Mouse (Mus musculus): ENCODE data around the gene Slc16a1.
"Not testable (repeated sequence)": the region's sequence is repeated elsewhere in the genome, so short reads cannot be mapped to it uniquely, and the experiment has no call there.

The Slc16a1 gene

DNA sequence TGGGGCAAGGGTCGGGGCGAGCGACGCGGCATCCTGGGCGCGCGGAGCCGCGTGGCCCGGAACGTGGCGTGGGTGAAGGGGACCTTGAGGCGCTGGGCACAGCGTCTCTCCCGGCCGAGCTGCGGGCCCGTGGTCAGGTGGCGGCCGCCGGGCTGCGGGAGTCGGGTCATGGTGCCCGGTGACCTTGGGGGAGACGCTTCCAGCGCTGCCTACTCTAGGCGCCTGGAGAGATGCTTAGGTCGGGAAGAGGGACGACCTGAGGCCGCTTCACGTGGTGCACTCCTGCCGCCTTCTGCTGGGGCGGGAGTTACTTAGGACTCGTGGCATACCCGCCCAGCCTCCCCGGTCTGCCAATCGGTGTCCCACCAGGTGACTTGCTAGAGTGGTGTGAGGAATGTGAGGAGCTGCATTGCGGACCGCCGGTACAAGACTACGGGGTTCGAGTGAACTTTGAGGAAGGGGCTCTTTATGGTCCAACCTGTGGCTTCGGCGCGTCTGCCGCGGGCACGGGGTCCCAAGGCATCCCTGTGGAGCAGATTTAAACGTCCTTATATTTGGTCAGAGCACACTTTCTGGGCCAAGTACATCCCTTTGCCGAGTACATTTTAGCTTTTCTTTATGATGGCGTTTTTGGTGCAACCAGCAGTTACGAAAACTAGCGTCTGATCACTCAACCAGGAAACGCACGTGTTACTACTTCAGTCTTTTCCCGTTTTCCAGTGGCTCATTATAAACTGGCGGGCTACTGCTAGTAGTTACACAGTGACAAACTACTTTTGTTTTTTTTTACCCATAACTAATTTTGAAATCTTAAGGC lies 672 bp downstream of the Slc16a1 start:
- peak; percentile 59 for DNase-seq (ENCODE audit: low spot score)

DNA sequence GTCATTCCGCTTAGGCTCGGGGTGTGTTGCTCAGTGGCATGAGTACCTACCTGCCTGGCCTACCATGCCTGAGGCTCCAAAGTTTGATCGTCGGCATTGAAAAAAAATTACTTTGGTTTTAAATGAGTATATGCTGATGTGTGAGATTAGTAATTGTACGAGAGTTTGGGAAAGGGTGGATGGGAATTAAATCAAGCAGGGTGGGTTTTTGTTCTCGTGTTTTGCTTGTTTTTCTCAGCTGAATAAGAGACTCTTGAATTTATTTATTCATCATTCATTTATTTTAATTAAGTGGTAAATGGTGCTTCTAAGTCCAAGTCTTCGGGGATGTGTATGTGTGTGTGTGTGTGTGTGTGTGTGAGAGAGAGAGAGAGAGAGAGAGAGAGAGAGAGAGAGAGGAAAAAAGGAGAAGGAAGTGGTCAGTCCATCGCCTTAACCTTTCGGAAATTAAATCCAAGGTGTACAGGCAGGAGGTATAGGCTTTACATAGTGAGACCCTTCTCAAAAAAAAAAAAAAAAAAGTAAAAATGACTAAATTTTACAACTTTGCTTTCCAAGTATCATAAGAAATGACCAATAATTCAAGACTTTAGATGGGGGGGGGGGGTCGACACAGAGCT lies 1.4 kb downstream of the Slc16a1 start:
- no peak for DNase-seq (ENCODE audit: low spot score)

DNA sequence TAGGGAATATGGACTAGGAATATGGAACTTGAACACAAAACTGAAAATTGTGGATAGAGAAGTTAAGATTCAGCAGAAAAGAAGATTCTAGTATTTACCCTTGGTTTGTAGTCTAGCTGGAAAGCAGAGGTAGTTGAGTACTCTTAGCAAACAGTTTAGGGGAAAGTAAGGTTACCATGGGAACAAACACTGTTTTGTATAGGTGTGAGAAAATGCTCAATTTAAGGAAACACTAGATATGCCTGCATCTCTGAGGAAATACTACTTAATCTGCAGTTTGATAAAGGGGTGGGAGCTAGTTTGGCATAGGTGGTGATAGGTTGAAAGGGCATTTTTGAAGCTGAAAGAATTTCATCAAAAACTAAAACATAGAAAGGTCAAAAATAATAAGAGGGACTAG lies 2.4 kb downstream of the Slc16a1 start:
- no peak for DNase-seq (ENCODE audit: low spot score)

GRCm38 (mm10) chr3:104641313-104641712 lies 2.8 kb downstream of the Slc16a1 start:
- DNase-seq (ENCODE audit: low spot score): no peak

DNA sequence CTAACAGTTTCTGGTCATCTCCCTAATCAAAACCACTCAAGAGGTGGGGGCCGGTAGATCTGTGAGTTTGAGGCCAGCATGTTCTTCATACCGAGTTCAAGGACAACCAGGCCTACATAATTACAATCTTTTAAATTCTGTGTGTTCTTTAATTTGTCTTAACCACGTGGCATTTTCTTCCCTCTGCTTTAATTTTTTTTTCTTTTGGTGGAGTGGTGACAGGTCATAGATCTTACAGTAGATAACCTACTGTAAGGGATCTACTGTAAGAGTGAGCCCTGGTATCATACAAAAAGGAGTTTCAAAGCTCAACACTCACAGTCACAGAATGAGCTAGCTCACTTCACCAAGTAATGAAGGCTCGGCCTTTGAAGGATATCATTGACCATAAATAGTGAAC lies 4.6 kb downstream of the Slc16a1 start:
- DNase-seq (ENCODE audit: low spot score): no peak

DNA sequence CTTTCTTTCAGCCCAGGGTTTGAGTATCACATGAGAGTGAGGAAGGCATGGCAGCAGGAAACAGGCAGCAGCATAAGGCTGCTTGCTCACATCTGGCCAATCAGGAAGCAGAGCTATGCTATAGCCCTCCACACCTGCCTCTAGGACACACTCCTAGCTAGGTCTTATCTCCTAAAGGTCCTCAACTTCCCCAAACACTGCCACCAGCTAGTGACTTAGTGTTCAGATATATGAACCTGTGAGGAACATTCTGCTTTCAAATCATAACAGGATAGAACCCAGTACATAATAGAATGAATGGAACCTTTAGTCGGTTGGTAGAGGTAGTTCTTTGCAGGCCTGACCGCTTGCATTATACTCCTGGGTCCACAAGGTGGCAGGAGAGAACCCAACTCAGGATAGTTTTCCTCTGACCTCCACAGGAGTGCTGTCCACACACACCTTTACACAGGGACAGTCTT lies 5.4 kb downstream of the Slc16a1 start:
- DNase-seq (ENCODE audit: low spot score): peak; percentile 79

DNA sequence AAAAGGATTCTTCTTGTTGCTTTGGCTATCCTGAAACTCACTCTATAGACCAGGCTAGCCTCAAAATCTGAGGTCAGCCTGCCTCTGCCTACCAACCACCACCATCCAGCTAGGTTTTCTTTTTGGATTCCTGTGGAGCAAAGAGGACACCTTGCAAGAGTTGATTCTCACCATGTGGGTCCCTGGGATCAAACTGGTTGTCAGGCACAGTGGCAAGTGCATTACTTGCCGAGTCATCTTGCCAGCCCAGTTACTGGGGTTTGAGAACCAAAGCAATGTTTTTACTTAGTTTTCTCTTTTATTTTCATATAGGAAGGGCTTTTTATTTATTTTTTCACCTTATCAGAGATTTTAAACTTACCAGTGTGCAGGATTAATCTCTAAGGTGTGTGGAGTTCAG lies 5.9 kb downstream of the Slc16a1 start:
- no peak for DNase-seq (ENCODE audit: low spot score)

DNA sequence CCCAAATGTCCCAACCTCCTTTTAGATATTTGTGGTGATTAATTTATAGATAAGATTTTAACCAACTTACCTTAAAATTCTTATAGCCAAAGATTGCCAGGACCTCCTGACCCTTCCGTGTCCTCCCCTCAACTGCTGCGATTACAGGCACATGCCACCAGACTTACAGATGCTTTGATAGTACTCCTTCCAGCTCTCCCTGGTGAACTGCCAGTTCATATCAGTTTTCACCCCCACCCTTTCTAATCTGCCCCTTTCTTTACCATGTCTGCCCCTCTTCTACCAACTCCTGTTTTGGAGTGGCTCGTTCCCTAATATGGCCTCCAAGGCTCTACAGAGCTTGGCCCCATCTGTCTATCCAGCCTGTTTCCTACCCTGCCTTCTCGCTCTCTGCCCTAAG lies 15.8 kb downstream of the Slc16a1 start:
- DNase-seq (ENCODE audit: low spot score): no peak

GRCm38 (mm10) chr3:104654921-104655320 lies 16.5 kb downstream of the Slc16a1 start:
- no peak for DNase-seq (ENCODE audit: low spot score)

- DNase-seq (ENCODE audit: low spot score): no peak
Measured at GRCm38 (mm10) chr3:104658706-104659105, 20.2 kb downstream of the Slc16a1 start.

DNA sequence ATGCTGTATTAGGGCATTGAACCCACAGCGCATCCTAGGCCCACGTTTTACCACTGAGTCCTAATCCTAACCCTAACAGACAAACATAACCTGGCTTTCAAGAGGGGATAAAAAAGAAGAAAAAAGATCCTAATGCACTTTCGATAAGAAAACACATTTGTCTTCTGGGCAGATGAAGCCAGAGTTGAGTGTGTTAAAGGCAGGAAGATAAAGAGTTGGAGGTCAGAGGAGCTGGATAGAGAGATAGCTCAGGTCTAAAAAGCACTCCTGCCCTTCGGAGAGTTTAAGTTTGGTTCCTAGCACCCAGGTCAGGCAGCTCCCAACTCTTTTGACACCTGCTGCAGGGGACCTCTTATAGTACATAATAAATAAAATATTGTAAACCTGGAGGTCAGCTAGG lies 21.3 kb downstream of the Slc16a1 start:
- no peak for DNase-seq (ENCODE audit: low spot score)

DNA sequence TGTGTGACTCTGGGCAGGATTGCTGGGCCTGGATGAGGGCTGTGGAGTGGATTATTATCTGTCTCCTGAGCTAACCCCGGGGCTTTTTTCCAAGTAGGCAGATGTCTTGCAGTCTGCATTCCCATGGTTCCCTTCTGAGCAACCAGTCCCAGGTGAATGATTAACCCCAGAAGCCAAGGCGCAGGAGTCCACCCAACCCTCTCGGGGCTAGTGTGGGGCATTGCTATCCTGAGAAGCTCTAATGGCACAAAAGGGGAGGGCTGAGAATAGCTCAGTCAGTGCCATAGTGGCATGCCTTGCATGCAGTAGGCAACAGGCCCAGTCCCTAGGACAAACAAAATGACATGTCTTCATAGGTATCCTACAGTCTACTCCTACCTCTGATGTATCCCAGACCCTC lies 22.1 kb downstream of the Slc16a1 start:
- DNase-seq (ENCODE audit: low spot score): no peak

- no peak for DNase-seq (ENCODE audit: low spot score)
Measured at GRCm38 (mm10) chr3:104662007-104662406, 23.5 kb downstream of the Slc16a1 start.

- DNase-seq (ENCODE audit: low spot score): no peak
Measured at GRCm38 (mm10) chr3:104662926-104663325, 24.5 kb downstream of the Slc16a1 start.

DNA sequence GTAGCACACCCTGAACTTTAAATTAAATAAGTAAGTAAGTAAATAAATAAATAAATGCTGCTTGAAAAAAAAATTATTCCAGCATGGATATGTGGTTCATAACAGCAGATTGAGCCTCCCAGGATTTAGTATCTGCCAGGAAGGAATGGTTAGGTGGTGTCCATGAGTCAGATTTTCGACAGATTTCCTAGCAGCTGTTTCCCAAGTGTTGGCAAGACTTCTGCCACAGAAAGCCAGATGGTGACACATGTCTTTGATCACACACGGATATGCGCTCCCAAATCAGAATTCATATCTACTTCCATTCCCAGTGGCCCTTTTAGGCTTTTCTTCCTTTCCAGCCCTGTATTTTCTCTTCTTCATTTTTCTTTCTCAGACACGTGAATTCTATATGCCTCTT lies 28.5 kb downstream of the Slc16a1 start:
- no peak for DNase-seq (ENCODE audit: low spot score)

DNA sequence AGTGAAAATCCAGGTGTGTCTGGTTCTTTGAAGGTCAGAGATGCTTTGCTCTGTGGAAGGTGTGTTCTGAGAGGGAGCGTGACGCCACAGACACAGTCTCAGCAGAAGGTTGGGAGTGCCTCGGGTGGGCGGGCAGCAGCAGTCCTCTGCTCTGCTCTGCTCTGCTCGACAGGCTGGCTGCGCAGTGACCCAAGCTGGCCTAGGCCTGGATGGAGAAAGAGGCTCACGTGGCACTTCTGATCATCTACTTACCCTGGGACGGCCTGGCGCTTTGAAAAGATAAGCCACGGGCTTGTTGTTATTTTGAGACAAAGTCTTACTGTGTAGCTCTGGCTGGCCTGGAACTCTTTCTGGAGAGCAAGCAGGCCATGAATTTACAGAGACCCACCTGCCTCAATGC lies 29.0 kb downstream of the Slc16a1 start:
- no peak for DNase-seq (ENCODE audit: low spot score)

DNA sequence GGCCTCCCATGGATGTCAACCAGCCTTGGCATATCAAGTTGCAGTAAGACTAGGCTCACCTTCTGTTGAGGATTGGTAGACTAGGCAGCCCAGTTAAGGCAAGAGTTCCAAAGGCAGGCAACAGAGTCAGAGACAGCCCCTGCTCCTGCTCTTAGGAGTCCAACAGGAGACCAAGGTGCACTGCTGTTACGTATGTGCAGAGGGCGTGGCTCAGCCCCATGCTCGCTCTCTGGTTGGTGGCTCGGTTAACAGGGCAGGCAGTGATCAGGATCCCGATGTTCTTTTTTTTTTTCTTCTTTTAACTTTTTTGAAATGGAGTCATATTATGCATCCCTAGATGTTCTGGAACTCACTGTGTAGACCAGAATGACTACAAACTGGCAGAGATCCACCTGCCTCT lies 30.5 kb downstream of the Slc16a1 start:
- DNase-seq (ENCODE audit: low spot score): no peak

GRCm38 (mm10) chr3:104669856-104670182 lies 31.4 kb downstream of the Slc16a1 start:
- DNase-seq (ENCODE audit: low spot score): peak; percentile 37

- DNase-seq (ENCODE audit: low spot score): not testable (repeated sequence)
Measured at GRCm38 (mm10) chr3:104670183-104671020, 31.9 kb downstream of the Slc16a1 start.

GRCm38 (mm10) chr3:104671543-104671942 lies 33.1 kb downstream of the Slc16a1 start:
- peak; percentile 54 for DNase-seq (ENCODE audit: low spot score)

DNA sequence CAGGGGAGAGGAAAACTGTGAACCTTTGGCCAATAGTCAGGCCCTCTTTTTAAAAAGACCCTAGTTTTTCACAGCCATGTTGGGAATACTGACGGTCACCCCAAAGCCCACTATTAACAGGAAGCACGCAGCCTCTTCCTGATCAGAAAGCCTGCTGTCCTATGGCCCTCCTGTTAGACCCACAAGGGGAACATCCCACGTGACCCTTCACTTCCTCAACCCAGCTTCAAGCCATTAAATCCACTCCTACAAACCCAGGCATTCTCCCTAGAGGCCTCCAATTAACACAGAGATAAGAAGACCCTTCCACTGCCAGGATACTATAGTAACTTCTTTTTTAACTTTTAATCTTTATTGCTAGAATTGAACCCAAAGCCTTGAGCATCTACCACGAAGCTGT lies 33.6 kb downstream of the Slc16a1 start:
- no peak for DNase-seq (ENCODE audit: low spot score)

DNA sequence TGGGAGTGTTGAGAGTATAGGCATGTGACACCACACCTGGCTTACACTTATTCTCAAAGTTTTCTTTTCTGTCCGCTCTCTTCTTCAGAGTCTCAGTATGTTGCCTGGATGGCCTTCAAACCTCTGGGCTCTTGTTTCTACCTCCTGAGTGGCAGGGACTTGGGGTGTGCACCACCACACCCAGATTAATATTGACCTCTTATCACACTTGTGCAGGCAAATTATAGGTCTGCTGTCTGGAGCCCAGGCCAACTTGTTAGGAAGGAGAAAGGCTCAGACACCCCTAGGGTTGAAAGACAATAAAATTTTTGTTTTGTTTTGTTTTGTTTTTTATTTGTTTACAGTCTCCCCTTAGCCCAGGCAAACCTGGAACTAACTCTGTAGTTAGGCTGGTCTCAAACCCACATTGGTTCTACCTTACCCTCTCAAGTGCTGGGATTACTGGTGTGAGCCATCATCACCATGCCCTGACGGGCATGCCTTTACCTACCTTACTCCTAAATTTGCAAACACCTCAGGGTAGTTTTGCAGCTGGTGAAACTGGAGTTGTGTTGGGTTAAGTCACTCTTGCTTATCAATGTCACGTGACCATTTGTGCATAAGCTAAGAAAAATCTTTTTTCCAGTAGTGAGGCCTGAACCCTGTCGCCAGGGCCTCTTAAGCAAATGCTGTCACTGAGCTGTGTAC lies 35.3 kb downstream of the Slc16a1 start:
- no peak for DNase-seq (ENCODE audit: low spot score)
